In the genomic region with DNA sequence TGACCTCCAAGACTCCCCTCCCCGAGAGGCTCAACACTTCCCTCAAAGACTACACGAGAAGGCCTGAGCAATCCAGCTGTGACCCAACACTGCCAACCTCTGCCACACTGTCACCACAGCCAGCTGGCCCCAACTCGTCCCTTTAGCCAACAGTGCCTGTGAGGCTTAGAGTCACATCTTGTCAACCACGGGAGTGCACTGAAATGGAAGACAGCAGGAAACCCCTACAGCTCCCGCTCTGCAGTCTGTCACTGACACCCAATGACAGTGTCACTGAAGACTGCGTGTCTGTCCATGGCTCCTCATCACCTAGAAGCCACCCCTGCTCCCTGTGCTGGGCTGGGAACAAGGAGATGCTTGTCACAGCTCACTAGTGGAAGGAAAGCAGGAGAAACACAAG, we compare ENCODE assay signal across 21 mouse cellular contexts. TPM values are rescaled to one million over a fixed set of nuclear protein-coding genes. Genes with fewer than 3 reads are reported as not detected.
DNase-seq lines count a peak whose midpoint lies in the region; ATAC-seq and TF ChIP-seq lines count a peak whose summit lies in the region.
"Had no signal": no experiment of that assay in that cellular context is flagged by ENCODE, and none has a peak within 500 bp of the region (broad histone marks: within the 10 kb centered on the region; RNA-seq: fewer than 3 reads in every experiment).

No protein-coding gene starts in this region.

- no peaks in the 10 kb centered on the region for H3K27me3 ChIP-seq in heart, embryonic 10.5 days (ENCODE audit: insufficient read depth, poor library complexity, severe bottlenecking)
- H3K27me3 ChIP-seq in hindbrain, postnatal 0 days (ENCODE audit: insufficient read depth, low read length), result no peaks in the 10 kb centered on the region
- H3K27me3 ChIP-seq in hindbrain, embryonic 13.5 days, result no peaks in the 10 kb centered on the region
- H3K27me3 ChIP-seq in embryonic facial prominence, embryonic 10.5 days (replicated peaks; ENCODE audit: low read depth, poor library complexity, severe bottlenecking), result no peaks in the 10 kb centered on the region
- H3K27me3 ChIP-seq: neural tube, embryonic 13.5 days had no signal

- peaks cover 16% of the 10 kb centered on the region for H3K4me1 ChIP-seq in heart, embryonic 10.5 days
- no peaks in the 10 kb centered on the region for H3K4me1 ChIP-seq in hindbrain, postnatal 0 days (ENCODE audit: insufficient read depth, low read length)
- peaks cover 4% of the 10 kb centered on the region; the same call in 1 of the 2 replicates for H3K4me1 ChIP-seq in hindbrain, embryonic 13.5 days (replicated peaks)
- H3K4me1 ChIP-seq in embryonic facial prominence, embryonic 10.5 days, result peaks cover 12% of the 10 kb centered on the region
- H3K4me1 ChIP-seq: midbrain, embryonic 10.5 days; neural tube, embryonic 13.5 days had no signal

- 0 out of 2 replicates have a peak, but pooled peaks have one; percentile 29 for ATAC-seq in hindbrain, postnatal 0 days
- ATAC-seq in hindbrain, embryonic 13.5 days (ENCODE audit: low FRiP score), result no peak

- TF ChIP-seq CTCF in hindbrain, postnatal 0 days (IDR thresholded peaks at IDR 0.05; ENCODE audit: low read depth), result no peak

- no peaks in the 10 kb centered on the region for H3K9me3 ChIP-seq in heart, embryonic 10.5 days
- no peaks in the 10 kb centered on the region for H3K9me3 ChIP-seq in hindbrain, postnatal 0 days (ENCODE audit: low read length)
- H3K9me3 ChIP-seq in hindbrain, embryonic 13.5 days, result no peaks in the 10 kb centered on the region
- H3K9me3 ChIP-seq in embryonic facial prominence, embryonic 10.5 days, result no peaks in the 10 kb centered on the region
- H3K9me3 ChIP-seq: midbrain, embryonic 10.5 days; neural tube, embryonic 13.5 days had no signal

- H3K9ac ChIP-seq in hindbrain, postnatal 0 days (replicated peaks; ENCODE audit: low read length), result no peak overlapping the region
- H3K9ac ChIP-seq in hindbrain, embryonic 13.5 days, result no peak overlapping the region
- H3K9ac ChIP-seq: neural tube, embryonic 13.5 days had no signal

- H3K36me3 ChIP-seq in heart, embryonic 10.5 days, result peaks cover 12% of the 10 kb centered on the region
- H3K36me3 ChIP-seq in hindbrain, postnatal 0 days (ENCODE audit: insufficient read depth, low read length), result peaks cover 8% of the 10 kb centered on the region; the same call in 1 of the 2 replicates
- peaks cover 26% of the 10 kb centered on the region for H3K36me3 ChIP-seq in hindbrain, embryonic 13.5 days
- H3K36me3 ChIP-seq in embryonic facial prominence, embryonic 10.5 days (replicated peaks), result peaks cover 26% of the 10 kb centered on the region

- H3K4me3 ChIP-seq in heart, embryonic 10.5 days, result no peak overlapping the region
- H3K4me3 ChIP-seq in hindbrain, postnatal 0 days (ENCODE audit: low read length), result no peak overlapping the region
- H3K4me3 ChIP-seq in hindbrain, embryonic 13.5 days, result no peak overlapping the region
- no peak overlapping the region for H3K4me3 ChIP-seq in embryonic facial prominence, embryonic 10.5 days
- H3K4me3 ChIP-seq: midbrain, embryonic 10.5 days; neural tube, embryonic 13.5 days had no signal

- H3K4me2 ChIP-seq in hindbrain, postnatal 0 days (ENCODE audit: low read depth, low read length), result no peak overlapping the region
- H3K4me2 ChIP-seq in hindbrain, embryonic 13.5 days, result no peak overlapping the region
- H3K4me2 ChIP-seq: neural tube, embryonic 13.5 days had no signal

- peak; percentile 83 for DNase-seq in heart, embryonic 10.5 days (ENCODE audit: low spot score)
- no peak for DNase-seq in heart, adult 8-10 months (ENCODE audit: low spot score)
- no peak for DNase-seq in hindbrain, postnatal 0 days (ENCODE audit: low spot score)
- DNase-seq in embryonic facial prominence, embryonic 10.5 days (ENCODE audit: low spot score), result no peak
- peak; percentile 51 to 89 for DNase-seq in lung, postnatal 4 days
- DNase-seq in cerebellum, adult 11 months, result no peak
- DNase-seq: adrenal gland, postnatal 36 days; embryo, embryonic 11 days; gastrocnemius, postnatal 10 days; kidney, adult 2 months; kidney, postnatal 25 days; layer of hippocampus, adult 9-11 months; right cerebral cortex, postnatal 25 days; thymus, postnatal 25 days had no signal

- peak overlapping the region; percentile 81 for H3K27ac ChIP-seq in heart, embryonic 10.5 days
- no peak overlapping the region for H3K27ac ChIP-seq in hindbrain, postnatal 0 days
- H3K27ac ChIP-seq in hindbrain, embryonic 13.5 days, result no peak overlapping the region
- H3K27ac ChIP-seq in embryonic facial prominence, embryonic 10.5 days (replicated peaks), result peak overlapping the region; percentile 44; the same call in 1 of the 2 replicates
- H3K27ac ChIP-seq: midbrain, embryonic 10.5 days; neural tube, embryonic 13.5 days had no signal

- WGBS in heart, embryonic 10.5 days, result 34% methylated on average over 6 of the region's 6 CpGs
- WGBS in hindbrain, postnatal 0 days, result 64% methylated on average over 6 of the region's 6 CpGs
- WGBS in hindbrain, embryonic 13.5 days, result 76% methylated on average over 6 of the region's 6 CpGs
- WGBS in embryonic facial prominence, embryonic 10.5 days, result 69% methylated on average over 6 of the region's 6 CpGs

RNA-seq across cellular contexts. Expression of a gene that starts 22.7 kb away (rescaled TPM):
- polyA plus RNA-seq in heart, embryonic 10.5 days (2016; fragmentation: Nextera tagmentation; extraction: Ambion mirVana), result 8.1 and 12.1 TPM in 2 replicates
- 1 to 10 TPM; 1.3 to 3.3 (median 1.6) TPM for total RNA-seq in heart, adult 8-10 months (2022)
- total RNA-seq in hindbrain, postnatal 0 days (2014; rRNA removed), result 10.3 and 29.0 TPM in 2 replicates
- 13.4 and 13.8 TPM in 2 replicates for polyA plus RNA-seq in hindbrain, postnatal 0 days (2015; fragmentation: Nextera tagmentation; extraction: Ambion mirVana)
- polyA plus RNA-seq in hindbrain, embryonic 13.5 days (2015; fragmentation: Nextera tagmentation; extraction: Ambion mirVana), result 17.3 and 18.6 TPM in 2 replicates
- 15.6 and 17.7 TPM in 2 replicates for polyA plus RNA-seq in embryonic facial prominence, embryonic 10.5 days (2016; fragmentation: Nextera tagmentation; extraction: Ambion mirVana)

RNA-seq across cellular contexts. Expression of a gene that starts 24.5 kb away (rescaled TPM):
- polyA plus RNA-seq in heart, embryonic 10.5 days (2016; fragmentation: Nextera tagmentation; extraction: Ambion mirVana), result 51.5 and 71.7 TPM in 2 replicates
- total RNA-seq in heart, adult 8-10 months (2022), result 10 to 100 TPM; 35.9 to 39.0 (median 38.0) TPM
- total RNA-seq in hindbrain, postnatal 0 days (2014; rRNA removed), result 76.3 and 96.9 TPM in 2 replicates
- 113 and 119 TPM in 2 replicates for polyA plus RNA-seq in hindbrain, postnatal 0 days (2015; fragmentation: Nextera tagmentation; extraction: Ambion mirVana)
- polyA plus RNA-seq in hindbrain, embryonic 13.5 days (2015; fragmentation: Nextera tagmentation; extraction: Ambion mirVana), result 150 and 162 TPM in 2 replicates
- polyA plus RNA-seq in embryonic facial prominence, embryonic 10.5 days (2016; fragmentation: Nextera tagmentation; extraction: Ambion mirVana), result 97.5 and 111 TPM in 2 replicates

RNA-seq across cellular contexts. Expression of a gene that starts 46.8 kb away (rescaled TPM):
- not detected in 2 replicates for polyA plus RNA-seq in heart, embryonic 10.5 days (2016; fragmentation: Nextera tagmentation; extraction: Ambion mirVana)
- total RNA-seq in heart, adult 8-10 months (2022), result 1 to 10 TPM; 1.2 to 2.0 (median 1.5) TPM
- not detected in 2 replicates for total RNA-seq in hindbrain, postnatal 0 days (2014; rRNA removed)
- polyA plus RNA-seq in hindbrain, postnatal 0 days (2015; fragmentation: Nextera tagmentation; extraction: Ambion mirVana), result not detected in 2 replicates
- polyA plus RNA-seq in hindbrain, embryonic 13.5 days (2015; fragmentation: Nextera tagmentation; extraction: Ambion mirVana), result not detected in 2 replicates
- polyA plus RNA-seq in embryonic facial prominence, embryonic 10.5 days (2016; fragmentation: Nextera tagmentation; extraction: Ambion mirVana), result not detected in 2 replicates
- total RNA-seq: hematopoietic stem cell, adult 5-6 weeks had no signal
- polyA plus RNA-seq: forebrain, embryonic 11.5 days; kidney, adult 2 months; limb, embryonic 14.5 days; liver, embryonic 16.5 days; midbrain, embryonic 10.5 days; neural tube, embryonic 13.5 days had no signal

Comparison
In these comparisons a context has a peak if more than half of its experiments do, and no peak if none do; other contexts are left out.
1. DNase-seq: peak in heart, embryonic 10.5 days (single experiment) and lung, postnatal 4 days (2 of 2); none in heart, adult 8-10 months (single experiment), hindbrain, postnatal 0 days (single experiment), embryonic facial prominence, embryonic 10.5 days (single experiment) and cerebellum, adult 11 months (single experiment).
2. H3K27ac ChIP-seq: peak in heart, embryonic 10.5 days (single experiment) and embryonic facial prominence, embryonic 10.5 days (single experiment); none in hindbrain, postnatal 0 days (single experiment) and hindbrain, embryonic 13.5 days (single experiment).